Mouse (Mus musculus): Measurements from ENCODE around the gene Ppara. TPM values are rescaled to one million over a fixed set of nuclear protein-coding genes. Genes with fewer than 3 reads are reported as not detected.
A peak's percentile ranks its signal among the peaks of the same experiment; 100 is the strongest.

Ppara gene
- polyA plus RNA-seq, 1 experiment from 2014 or later = 2.9 TPM

- 59% methylated on average over 8 of the region's 8 CpGs for WGBS
- H3K4me1 ChIP-seq (ENCODE audit: control insufficient read depth, insufficient read depth, low read depth, low read length) = peaks cover 12% of the 10 kb centered on the region
- H3K9me3 ChIP-seq (ENCODE audit: control insufficient read depth, low read length) = no peaks in the 10 kb centered on the region
- no peak overlapping the region for H3K4me2 ChIP-seq (ENCODE audit: low read length)
- no peak for ATAC-seq
- H3K27ac ChIP-seq (ENCODE audit: low read depth, low read length) = no peak overlapping the region
- H3K4me3 ChIP-seq (ENCODE audit: low read length) = no peak overlapping the region
- no peaks in the 10 kb centered on the region for H3K36me3 ChIP-seq (ENCODE audit: control insufficient read depth, insufficient read depth, low read length)
- no peak overlapping the region for H3K9ac ChIP-seq (ENCODE audit: low read depth, low read length)
- no peaks in the 10 kb centered on the region for H3K27me3 ChIP-seq (replicated peaks; ENCODE audit: control insufficient read depth, insufficient read depth, low read length)
Measured at GRCm38 (mm10) chr15:85808434-85808833, 73.7 kb downstream of the Ppara start.

GRCm38 (mm10) chr15:85809091-85809490 lies 74.3 kb downstream of the Ppara start:
- Histone ChIP-seq H3K4me1 (ENCODE audit: control insufficient read depth, insufficient read depth, low read depth, low read length) (peaks cover 12% of the 10 kb centered on the region), H3K9ac (ENCODE audit: low read depth, low read length) (no peak overlapping the region), H3K27me3 (replicated peaks; ENCODE audit: control insufficient read depth, insufficient read depth, low read length) (no peaks in the 10 kb centered on the region), H3K9me3 (ENCODE audit: control insufficient read depth, low read length) (no peaks in the 10 kb centered on the region), H3K27ac (ENCODE audit: low read depth, low read length) (no peak overlapping the region), H3K36me3 (ENCODE audit: control insufficient read depth, insufficient read depth, low read length) (no peaks in the 10 kb centered on the region), H3K4me3 (ENCODE audit: low read length) (no peak overlapping the region), H3K4me2 (ENCODE audit: low read length) (no peak overlapping the region)
- ATAC-seq = no peak
- WGBS = 90% methylated on average over 12 of the region's 12 CpGs

- peaks cover 12% of the 10 kb centered on the region for H3K4me1 ChIP-seq (ENCODE audit: control insufficient read depth, insufficient read depth, low read depth, low read length)
- ATAC-seq = no peak
- peak overlapping the region; percentile 72 for H3K4me2 ChIP-seq (ENCODE audit: low read length)
- H3K27ac ChIP-seq (ENCODE audit: low read depth, low read length) = no peak overlapping the region; the same call in 1 of the 2 replicates
- H3K9ac ChIP-seq (ENCODE audit: low read depth, low read length) = peak overlapping the region; percentile 93
- H3K9me3 ChIP-seq (ENCODE audit: control insufficient read depth, low read length) = no peaks in the 10 kb centered on the region
- WGBS = 79% methylated on average over 5 of the region's 5 CpGs
- H3K36me3 ChIP-seq (ENCODE audit: control insufficient read depth, insufficient read depth, low read length) = no peaks in the 10 kb centered on the region
- no peaks in the 10 kb centered on the region for H3K27me3 ChIP-seq (replicated peaks; ENCODE audit: control insufficient read depth, insufficient read depth, low read length)
- H3K4me3 ChIP-seq (ENCODE audit: low read length) = peak overlapping the region; percentile 82
Measured at GRCm38 (mm10) chr15:85810462-85810805, 75.7 kb downstream of the Ppara start.

GRCm38 (mm10) chr15:85810806-85811521 lies 76.2 kb downstream of the Ppara start:
- 3% methylated on average over 36 of the region's 36 CpGs for WGBS
- Histone ChIP-seq H3K4me3 (ENCODE audit: low read length) (peak overlapping the region; percentile 82), H3K4me2 (ENCODE audit: low read length) (peak overlapping the region; percentile 72), H3K27me3 (replicated peaks; ENCODE audit: control insufficient read depth, insufficient read depth, low read length) (no peaks in the 10 kb centered on the region), H3K9ac (ENCODE audit: low read depth, low read length) (peak overlapping the region; percentile 93), H3K36me3 (ENCODE audit: control insufficient read depth, insufficient read depth, low read length) (no peaks in the 10 kb centered on the region), H3K4me1 (ENCODE audit: control insufficient read depth, insufficient read depth, low read depth, low read length) (peaks cover 12% of the 10 kb centered on the region), H3K9me3 (ENCODE audit: control insufficient read depth, low read length) (no peaks in the 10 kb centered on the region), H3K27ac (ENCODE audit: low read depth, low read length) (peak overlapping the region; percentile 94)
- peak; percentile 94 for ATAC-seq

GRCm38 (mm10) chr15:85811535-85812277 lies 76.9 kb downstream of the Ppara start, which contains the start of gene Cdpf1:
Gene Cdpf1, minus strand, starts transcription at chr15:85811697.
- Histone ChIP-seq H3K4me2 (ENCODE audit: low read length) (peak within 1 kb of the TSS; percentile 72), H3K36me3 (ENCODE audit: control insufficient read depth, insufficient read depth, low read length) (no peaks in the 10 kb centered on the region), H3K4me1 (ENCODE audit: control insufficient read depth, insufficient read depth, low read depth, low read length) (peaks cover 12% of the 10 kb centered on the region), H3K9ac (ENCODE audit: low read depth, low read length) (peak within 1 kb of the TSS; percentile 93), H3K4me3 (ENCODE audit: low read length) (peak within 1 kb of the TSS; percentile 82), H3K9me3 (ENCODE audit: control insufficient read depth, low read length) (no peaks in the 10 kb centered on the region), H3K27ac (ENCODE audit: low read depth, low read length) (peak within 1 kb of the TSS; percentile 94), H3K27me3 (replicated peaks; ENCODE audit: control insufficient read depth, insufficient read depth, low read length) (no peaks in the 10 kb centered on the region)
- WGBS = 2% methylated on average over 35 of the region's 36 CpGs
- ATAC-seq = peak; percentile 97

- WGBS = 74% methylated on average over 10 of the region's 10 CpGs
- no peaks in the 10 kb centered on the region; the same call in 1 of the 2 replicates for H3K9me3 ChIP-seq (ENCODE audit: control insufficient read depth, low read length)
- H3K4me2 ChIP-seq (ENCODE audit: low read length) = no peak overlapping the region
- H3K27me3 ChIP-seq (replicated peaks; ENCODE audit: control insufficient read depth, insufficient read depth, low read length) = no peaks in the 10 kb centered on the region
- no peak overlapping the region for H3K27ac ChIP-seq (ENCODE audit: low read depth, low read length)
- H3K4me3 ChIP-seq (ENCODE audit: low read length) = no peak overlapping the region
- no peak overlapping the region for H3K9ac ChIP-seq (ENCODE audit: low read depth, low read length)
- H3K36me3 ChIP-seq (ENCODE audit: control insufficient read depth, insufficient read depth, low read length) = no peaks in the 10 kb centered on the region
- H3K4me1 ChIP-seq (ENCODE audit: control insufficient read depth, insufficient read depth, low read depth, low read length) = peaks cover 12% of the 10 kb centered on the region
- no peak for ATAC-seq
Measured at GRCm38 (mm10) chr15:85813428-85813827, 78.6 kb downstream of the Ppara start.

- 2% methylated on average over 54 of the region's 65 CpGs for WGBS
- Histone ChIP-seq H3K4me3 (ENCODE audit: low read length) (peak within 1 kb of the TSS; percentile 57), H3K4me2 (ENCODE audit: low read length) (peak within 1 kb of the TSS; percentile 97), H3K27me3 (replicated peaks; ENCODE audit: control insufficient read depth, insufficient read depth, low read length) (peaks cover 8% of the 10 kb centered on the region; the same call in 1 of the 2 replicates), H3K9ac (ENCODE audit: low read depth, low read length) (peak within 1 kb of the TSS; percentile 79), H3K9me3 (ENCODE audit: control insufficient read depth, low read length) (no peaks in the 10 kb centered on the region; the same call in 1 of the 2 replicates), H3K27ac (ENCODE audit: low read depth, low read length) (peak within 1 kb of the TSS; percentile 12; the same call in 1 of the 2 replicates), H3K4me1 (ENCODE audit: control insufficient read depth, insufficient read depth, low read depth, low read length) (peaks cover 5% of the 10 kb centered on the region), H3K36me3 (ENCODE audit: control insufficient read depth, insufficient read depth, low read length) (no peaks in the 10 kb centered on the region)
- peak; percentile 72 for ATAC-seq
Measured at GRCm38 (mm10) chr15:85821203-85822010, 86.6 kb downstream of the Ppara start, which contains the start of gene Pkdrej. Gene Pkdrej, minus strand, starts transcription at chr15:85821734.

GRCm38 (mm10) chr15:85822011-85822359 lies 87.2 kb downstream of the Ppara start:
- H3K9me3 ChIP-seq (ENCODE audit: control insufficient read depth, low read length) = no peaks in the 10 kb centered on the region; the same call in 1 of the 2 replicates
- peaks cover 5% of the 10 kb centered on the region for H3K4me1 ChIP-seq (ENCODE audit: control insufficient read depth, insufficient read depth, low read depth, low read length)
- peak overlapping the region; percentile 79 for H3K9ac ChIP-seq (ENCODE audit: low read depth, low read length)
- peak overlapping the region; percentile 57 for H3K4me3 ChIP-seq (ENCODE audit: low read length)
- peaks cover 8% of the 10 kb centered on the region; the same call in 1 of the 2 replicates for H3K27me3 ChIP-seq (replicated peaks; ENCODE audit: control insufficient read depth, insufficient read depth, low read length)
- peak; percentile 58; the same call in 1 of the 2 replicates for ATAC-seq
- peak overlapping the region; percentile 97 for H3K4me2 ChIP-seq (ENCODE audit: low read length)
- H3K27ac ChIP-seq (ENCODE audit: low read depth, low read length) = no peak overlapping the region
- 24% methylated on average over 4 of the region's 4 CpGs for whole genome bisulfite sequencing
- no peaks in the 10 kb centered on the region for H3K36me3 ChIP-seq (ENCODE audit: control insufficient read depth, insufficient read depth, low read length)
